Comparison of ENCODE assay signal across 8 mouse cellular contexts in genomic region chr16:37683154-37684130, GRCm38 (mm10). TPM values are rescaled to one million over a fixed set of nuclear protein-coding genes. Genes with fewer than 3 reads are reported as not detected.
A peak's percentile ranks its signal among the peaks of the same experiment; 100 is the strongest.
DNase-seq lines count a peak whose midpoint lies in the region; ATAC-seq and TF ChIP-seq lines count a peak whose summit lies in the region.

No protein-coding gene starts in this region.

- no peaks in the 10 kb centered on the region for H3K36me3 ChIP-seq in forebrain, embryonic 12.5 days (replicated peaks)
- no peaks in the 10 kb centered on the region for H3K36me3 ChIP-seq in hindbrain, embryonic 16.5 days (ENCODE audit: control insufficient read depth, insufficient read depth, low read length)
- no peaks in the 10 kb centered on the region for H3K36me3 ChIP-seq in lung, postnatal 0 days (ENCODE audit: insufficient read depth, low read length)

- H3K27ac ChIP-seq in forebrain, embryonic 12.5 days: peak overlapping the region; percentile 84
- peak overlapping the region; percentile 81 for H3K27ac ChIP-seq in hindbrain, embryonic 16.5 days (ENCODE audit: low read depth, low read length)
- H3K27ac ChIP-seq in lung, postnatal 0 days (ENCODE audit: low read length): peak overlapping the region; percentile 27; the same call in 1 of the 2 replicates

- no peak for TF ChIP-seq CTCF in brain, embryonic 14.5 days (IDR thresholded peaks at IDR 0.05; ENCODE audit: borderline replicate concordance, extremely low read depth, insufficient read depth, insufficient read length)
- TF ChIP-seq CTCF in lung, postnatal 0 days (IDR thresholded peaks at IDR 0.05): no peak

- H3K4me1 ChIP-seq in forebrain, embryonic 12.5 days: peaks cover 46% of the 10 kb centered on the region
- peaks cover 25% of the 10 kb centered on the region for H3K4me1 ChIP-seq in hindbrain, embryonic 16.5 days (ENCODE audit: control insufficient read depth, insufficient read depth, low read depth, low read length)
- H3K4me1 ChIP-seq in lung, postnatal 0 days (ENCODE audit: insufficient read depth, low read depth, low read length): no peaks in the 10 kb centered on the region; the same call in none of the 2 replicates

- H3K9me3 ChIP-seq in forebrain, embryonic 12.5 days: no peaks in the 10 kb centered on the region
- H3K9me3 ChIP-seq in hindbrain, embryonic 16.5 days (ENCODE audit: control insufficient read depth, low read length): no peaks in the 10 kb centered on the region
- no peaks in the 10 kb centered on the region for H3K9me3 ChIP-seq in lung, postnatal 0 days (ENCODE audit: low read length)

- peak; percentile 46 for DNase-seq in adrenal gland, postnatal 10 days
- no peak for DNase-seq in adrenal gland, postnatal 25 days
- DNase-seq in brain, embryonic 14.5 days (ENCODE audit: low read depth): peak; percentile 75
- DNase-seq in lung, postnatal 0 days (ENCODE audit: low spot score): no peak
- peak; percentile 52 for DNase-seq in testis, postnatal 10 days (ENCODE audit: low spot score)
- DNase-seq in urinary bladder, adult 18-20 months (ENCODE audit: low spot score in 2 of 2): no peak

- H3K4me3 ChIP-seq in forebrain, embryonic 12.5 days (replicated peaks): no peak overlapping the region
- no peak overlapping the region for H3K4me3 ChIP-seq in hindbrain, embryonic 16.5 days (ENCODE audit: low read length)
- H3K4me3 ChIP-seq in lung, postnatal 0 days (ENCODE audit: low read depth, low read length): no peak overlapping the region

- no peak for TF ChIP-seq POLR2A in brain, embryonic 14.5 days (IDR thresholded peaks at IDR 0.05; ENCODE audit: borderline replicate concordance, extremely low read depth, insufficient read depth, insufficient read length, poor library complexity, severe bottlenecking)

- peak overlapping the region; percentile 55 for H3K4me2 ChIP-seq in forebrain, embryonic 12.5 days
- peak overlapping the region; percentile 79 for H3K4me2 ChIP-seq in hindbrain, embryonic 16.5 days (ENCODE audit: low read length)
- H3K4me2 ChIP-seq in lung, postnatal 0 days (replicated peaks; ENCODE audit: low read depth, low read length): peak overlapping the region; percentile 64

- H3K27me3 ChIP-seq in forebrain, embryonic 12.5 days: no peaks in the 10 kb centered on the region
- H3K27me3 ChIP-seq in hindbrain, embryonic 16.5 days (replicated peaks; ENCODE audit: control insufficient read depth, insufficient read depth, low read length): no peaks in the 10 kb centered on the region
- no peaks in the 10 kb centered on the region for H3K27me3 ChIP-seq in lung, postnatal 0 days (replicated peaks; ENCODE audit: insufficient read depth, low read length)

- no peak for TF ChIP-seq EP300 in lung, postnatal 0 days (IDR thresholded peaks at IDR 0.05)

- peak; percentile 43; the same call in 1 of the 2 replicates for ATAC-seq in forebrain, embryonic 12.5 days (ENCODE audit: low FRiP score)
- peak; percentile 35 for ATAC-seq in hindbrain, embryonic 16.5 days
- no peak for ATAC-seq in lung, postnatal 0 days

- H3K9ac ChIP-seq in forebrain, embryonic 12.5 days: peak overlapping the region; percentile 39; the same call in 1 of the 2 replicates
- H3K9ac ChIP-seq in hindbrain, embryonic 16.5 days (ENCODE audit: low read depth, low read length): peak overlapping the region; percentile 51; the same call in 1 of the 2 replicates
- no peak overlapping the region for H3K9ac ChIP-seq in lung, postnatal 0 days (replicated peaks; ENCODE audit: low read depth)

- 7% methylated on average over 16 of the region's 16 CpGs for WGBS in forebrain, embryonic 12.5 days
- WGBS in hindbrain, embryonic 16.5 days: 5% methylated on average over 16 of the region's 16 CpGs
- WGBS in lung, postnatal 0 days: 11% methylated on average over 16 of the region's 16 CpGs

RNA-seq across cellular contexts. Expression of gene Ndufb4, which starts 29.2 kb away (rescaled TPM):
- total RNA-seq in adrenal gland, postnatal 10 days (2021): 100 to 1,000 TPM; 154 TPM
- 96.7 and 145 TPM in 2 replicates for total RNA-seq in adrenal gland, postnatal 25 days (2021)
- 41.7 and 67.5 TPM in 2 replicates for polyA plus RNA-seq in brain, embryonic 14.5 days (2012; rRNA removed)
- polyA plus RNA-seq in forebrain, embryonic 12.5 days (2016; fragmentation: Nextera tagmentation; extraction: Ambion mirVana): 77.0 and 79.2 TPM in 2 replicates
- 48.5 and 64.7 TPM in 2 replicates for polyA plus RNA-seq in hindbrain, embryonic 16.5 days (2015; fragmentation: Nextera tagmentation; extraction: Ambion mirVana)
- polyA plus RNA-seq in lung, postnatal 0 days (2015; fragmentation: Nextera tagmentation; extraction: Ambion mirVana): 70.3 and 74.1 TPM in 2 replicates

Comparison
In these comparisons a context has a peak if more than half of its experiments do, and no peak if none do; other contexts are left out.
1. DNase-seq: peak in adrenal gland, postnatal 10 days (single experiment), brain, embryonic 14.5 days (single experiment) and testis, postnatal 10 days (single experiment); none in adrenal gland, postnatal 25 days (single experiment), lung, postnatal 0 days (single experiment) and urinary bladder, adult 18-20 months (0 of 2).
2. H3K27ac ChIP-seq: peak in every context shown above with its lines; median percentile 84 in forebrain, embryonic 12.5 days; 81 in hindbrain, embryonic 16.5 days; 27 in lung, postnatal 0 days.
3. Peak in every context shown above with its lines, with median percentiles within 50 percentile points of each other: H3K4me2 ChIP-seq.